Mouse (Mus musculus): ENCODE data around the gene Tnfsf15. TPM values are rescaled to one million over a fixed set of nuclear protein-coding genes. Genes with fewer than 3 reads are reported as not detected.

Gene Tnfsf15
- total RNA-seq, 1 experiment, result 0.49 TPM

DNA sequence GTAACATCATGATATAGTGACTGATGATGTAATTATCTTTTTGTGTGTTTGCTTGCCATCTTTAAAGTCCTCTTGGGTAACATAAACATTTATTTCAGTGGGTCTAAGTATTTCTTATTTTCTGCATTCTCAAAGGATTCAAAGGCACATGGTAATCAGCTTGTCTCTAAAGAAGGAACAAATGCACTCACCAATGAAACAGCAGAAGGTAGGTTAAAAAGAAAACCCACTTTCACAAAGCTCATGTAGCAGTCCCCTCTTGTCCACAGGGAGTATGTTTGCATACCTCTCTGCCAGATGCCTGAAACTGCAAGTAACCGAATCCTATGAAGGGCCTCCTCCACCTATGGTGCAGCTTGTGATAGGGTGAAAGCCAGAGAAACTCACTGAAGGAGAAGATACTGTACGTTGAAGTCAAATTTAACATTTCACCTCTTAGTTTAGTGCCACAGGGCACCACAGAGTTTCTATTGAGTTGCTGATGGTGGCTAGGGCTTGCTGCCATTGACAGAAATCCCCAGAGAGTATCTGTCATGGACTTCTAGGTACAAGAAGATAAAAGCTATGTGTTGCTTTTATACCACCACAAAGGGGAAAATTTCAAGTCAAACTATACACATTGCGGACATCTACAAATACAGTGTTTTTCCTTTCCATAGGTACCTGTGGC, 3.3 kb upstream of the Tnfsf15 start:
- Histone ChIP-seq H3K27ac (ENCODE audit: insufficient read depth, low read depth, low read length, poor library complexity, severe bottlenecking) (no peak overlapping the region), H3K4me3 (ENCODE audit: insufficient read depth in 1 of 2, low read depth in 1 of 2, low read length in 2 of 2, poor library complexity in 1 of 2, severe bottlenecking in 1 of 2) (no peak overlapping the region), H3K9me3 (ENCODE audit: control insufficient read depth, insufficient read depth, low read depth, low read length) (no peaks in the 10 kb centered on the region), H3K4me1 (ENCODE audit: control insufficient read depth in 2 of 2, insufficient read depth in 2 of 2, low read length in 2 of 2, poor library complexity in 1 of 2) (peaks cover 0 to 1% of the 10 kb centered on the region in 2 experiments; a peak in 1 of 4 replicates), H3K36me3 (ENCODE audit: control insufficient read depth, insufficient read depth, low read length, poor library complexity, severe bottlenecking) (no peaks in the 10 kb centered on the region), H3K9ac (ENCODE audit: insufficient read depth, low read depth, low read length, poor library complexity, severe bottlenecking) (no peak overlapping the region)
- no peak for TF ChIP-seq CHD2 (IDR thresholded peaks at IDR 0.05; ENCODE audit: low read depth, low read length)
- no peak for TF ChIP-seq MAFK (IDR thresholded peaks at IDR 0.05; ENCODE audit: insufficient read depth, low read depth, low read length)
- TF ChIP-seq ZC3H11A (IDR thresholded peaks at IDR 0.05; ENCODE audit: borderline replicate concordance, low read depth, low read length), result no peak
- no peak for TF ChIP-seq ZNF384 (IDR thresholded peaks at IDR 0.05; ENCODE audit: low read depth, low read length)
- TF ChIP-seq HCFC1 (IDR thresholded peaks at IDR 0.05; ENCODE audit: borderline replicate concordance, insufficient read depth, low read length), result no peak
- DNase-seq (ENCODE audit: low read depth, low spot score), result no peak
- in situ Hi-C loops (cut with MboI; ENCODE audit: low sequenced_read_pairs in 2 of 2, unreplicated experiment in 2 of 2), result no loop called here

DNA sequence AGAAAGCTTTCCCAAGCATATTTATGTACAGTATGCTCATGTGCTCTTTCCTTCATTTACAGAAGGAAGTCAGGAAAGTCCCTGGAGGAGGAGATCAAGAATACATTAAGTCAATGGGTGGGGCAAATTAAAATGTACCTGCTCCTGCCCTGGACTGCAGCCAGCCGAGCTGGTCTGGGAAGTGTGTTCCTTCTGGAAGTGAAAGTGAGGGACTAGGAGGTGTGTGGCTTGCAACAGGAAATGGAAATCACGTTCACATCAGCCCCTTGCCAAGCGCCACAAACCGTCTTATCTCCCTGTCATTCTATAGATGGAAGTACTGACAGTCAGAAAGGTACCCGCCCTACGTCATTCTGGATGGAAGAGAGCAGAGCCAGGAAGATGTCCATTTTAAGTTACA, 358 bp upstream of the Tnfsf15 start:
- Histone ChIP-seq H3K36me3 (ENCODE audit: control insufficient read depth, insufficient read depth, low read length, poor library complexity, severe bottlenecking) (no peaks in the 10 kb centered on the region), H3K9me3 (ENCODE audit: control insufficient read depth, insufficient read depth, low read depth, low read length) (no peaks in the 10 kb centered on the region), H3K4me3 (ENCODE audit: insufficient read depth in 1 of 2, low read depth in 1 of 2, low read length in 2 of 2, poor library complexity in 1 of 2, severe bottlenecking in 1 of 2) (no peak overlapping the region), H3K4me1 (ENCODE audit: control insufficient read depth in 2 of 2, insufficient read depth in 2 of 2, low read length in 2 of 2, poor library complexity in 1 of 2) (peaks cover 0 to 1% of the 10 kb centered on the region in 2 experiments; a peak in 1 of 4 replicates), H3K27ac (ENCODE audit: insufficient read depth, low read depth, low read length, poor library complexity, severe bottlenecking) (no peak overlapping the region), H3K9ac (ENCODE audit: insufficient read depth, low read depth, low read length, poor library complexity, severe bottlenecking) (no peak overlapping the region)
- no peak for DNase-seq (ENCODE audit: low read depth, low spot score)
- in situ Hi-C loops (cut with MboI; ENCODE audit: low sequenced_read_pairs in 2 of 2, unreplicated experiment in 2 of 2), result no loop called here
- TF ChIP-seq ZC3H11A (IDR thresholded peaks at IDR 0.05; ENCODE audit: borderline replicate concordance, low read depth, low read length) (no peak), HCFC1 (IDR thresholded peaks at IDR 0.05; ENCODE audit: borderline replicate concordance, insufficient read depth, low read length) (no peak), MAFK (IDR thresholded peaks at IDR 0.05; ENCODE audit: insufficient read depth, low read depth, low read length) (no peak), ZNF384 (IDR thresholded peaks at IDR 0.05; ENCODE audit: low read depth, low read length) (no peak), CHD2 (IDR thresholded peaks at IDR 0.05; ENCODE audit: low read depth, low read length) (no peak)

DNA sequence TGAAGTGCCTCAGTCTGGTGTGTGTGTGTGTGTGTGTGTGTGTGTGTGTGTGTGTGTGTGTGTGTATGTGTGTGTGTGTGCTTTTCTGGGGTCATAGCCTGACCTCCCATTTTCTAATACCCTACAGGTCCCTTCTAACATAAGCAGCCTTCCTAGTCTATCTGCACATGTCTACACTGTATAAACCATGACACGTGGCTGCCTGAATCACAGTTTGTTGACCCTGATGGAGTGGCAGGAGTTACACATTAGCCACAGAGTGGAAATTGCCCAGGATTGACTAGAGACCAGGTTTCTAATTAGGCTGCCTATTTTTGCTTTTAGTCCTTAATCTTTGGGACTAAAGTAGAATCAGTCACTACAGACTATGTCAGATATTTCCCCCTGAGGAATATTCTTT, 1.3 kb downstream of the Tnfsf15 start:
- TF ChIP-seq ZNF384 (IDR thresholded peaks at IDR 0.05; ENCODE audit: low read depth, low read length), result no peak
- no peak for TF ChIP-seq MAFK (IDR thresholded peaks at IDR 0.05; ENCODE audit: insufficient read depth, low read depth, low read length)
- no peak for TF ChIP-seq ZC3H11A (IDR thresholded peaks at IDR 0.05; ENCODE audit: borderline replicate concordance, low read depth, low read length)
- no peak for TF ChIP-seq CHD2 (IDR thresholded peaks at IDR 0.05; ENCODE audit: low read depth, low read length)
- TF ChIP-seq HCFC1 (IDR thresholded peaks at IDR 0.05; ENCODE audit: borderline replicate concordance, insufficient read depth, low read length), result no peak
- no peaks in the 10 kb centered on the region for H3K9me3 ChIP-seq (ENCODE audit: control insufficient read depth, insufficient read depth, low read depth, low read length)
- no peak overlapping the region for H3K9ac ChIP-seq (ENCODE audit: insufficient read depth, low read depth, low read length, poor library complexity, severe bottlenecking)
- no peaks in the 10 kb centered on the region for H3K36me3 ChIP-seq (ENCODE audit: control insufficient read depth, insufficient read depth, low read length, poor library complexity, severe bottlenecking)
- no peak for DNase-seq (ENCODE audit: low read depth, low spot score)
- H3K4me3 ChIP-seq (ENCODE audit: insufficient read depth in 1 of 2, low read depth in 1 of 2, low read length in 2 of 2, poor library complexity in 1 of 2, severe bottlenecking in 1 of 2), result no peak overlapping the region
- no peak overlapping the region for H3K27ac ChIP-seq (ENCODE audit: insufficient read depth, low read depth, low read length, poor library complexity, severe bottlenecking)
- in situ Hi-C loops (cut with MboI; ENCODE audit: low sequenced_read_pairs in 2 of 2, unreplicated experiment in 2 of 2), result no loop called here
- H3K4me1 ChIP-seq (ENCODE audit: control insufficient read depth in 2 of 2, insufficient read depth in 2 of 2, low read length in 2 of 2, poor library complexity in 1 of 2), result peaks cover 0 to 1% of the 10 kb centered on the region in 2 experiments; a peak in 1 of 4 replicates

DNA sequence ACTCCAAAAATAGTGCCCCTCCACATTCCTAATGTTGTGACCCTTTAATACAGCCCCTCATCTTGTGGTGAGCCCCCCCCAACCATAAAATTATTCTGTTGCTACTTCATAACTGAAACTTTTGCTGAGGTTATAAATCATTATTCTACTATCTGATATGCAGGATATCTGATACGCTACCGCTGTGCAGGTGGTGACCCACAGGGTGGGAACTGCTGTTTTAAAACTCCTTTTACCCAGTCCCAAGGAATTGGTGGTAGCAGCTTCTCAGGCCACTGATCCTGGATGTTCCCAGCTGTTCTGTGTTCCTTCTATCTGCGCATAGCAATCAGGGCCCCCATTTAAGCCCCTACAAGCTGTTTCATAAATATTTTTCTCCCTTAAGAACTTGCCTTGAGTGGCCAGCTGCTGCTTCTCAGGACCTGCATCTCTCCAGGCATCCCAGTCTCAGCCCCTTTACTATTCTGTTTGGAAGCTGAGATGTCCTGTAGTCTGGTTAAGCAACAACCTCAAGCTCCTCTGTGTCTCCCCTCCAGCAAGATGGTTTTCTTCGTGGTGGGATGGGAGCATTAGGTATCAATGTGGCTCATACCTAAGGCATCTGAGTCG, 2.0 kb downstream of the Tnfsf15 start:
- H3K4me1 ChIP-seq (ENCODE audit: control insufficient read depth in 2 of 2, insufficient read depth in 2 of 2, low read length in 2 of 2, poor library complexity in 1 of 2), result peaks cover 0 to 1% of the 10 kb centered on the region in 2 experiments; a peak in 1 of 4 replicates
- no peaks in the 10 kb centered on the region for H3K9me3 ChIP-seq (ENCODE audit: control insufficient read depth, insufficient read depth, low read depth, low read length)
- in situ Hi-C loops (cut with MboI; ENCODE audit: low sequenced_read_pairs in 2 of 2, unreplicated experiment in 2 of 2), result no loop called here
- no peak overlapping the region for H3K4me3 ChIP-seq (ENCODE audit: insufficient read depth in 1 of 2, low read depth in 1 of 2, low read length in 2 of 2, poor library complexity in 1 of 2, severe bottlenecking in 1 of 2)
- no peak overlapping the region for H3K9ac ChIP-seq (ENCODE audit: insufficient read depth, low read depth, low read length, poor library complexity, severe bottlenecking)
- H3K27ac ChIP-seq (ENCODE audit: insufficient read depth, low read depth, low read length, poor library complexity, severe bottlenecking), result no peak overlapping the region
- H3K36me3 ChIP-seq (ENCODE audit: control insufficient read depth, insufficient read depth, low read length, poor library complexity, severe bottlenecking), result no peaks in the 10 kb centered on the region
- TF ChIP-seq MAFK (IDR thresholded peaks at IDR 0.05; ENCODE audit: insufficient read depth, low read depth, low read length), result no peak
- no peak for TF ChIP-seq ZC3H11A (IDR thresholded peaks at IDR 0.05; ENCODE audit: borderline replicate concordance, low read depth, low read length)
- no peak for TF ChIP-seq CHD2 (IDR thresholded peaks at IDR 0.05; ENCODE audit: low read depth, low read length)
- no peak for TF ChIP-seq ZNF384 (IDR thresholded peaks at IDR 0.05; ENCODE audit: low read depth, low read length)
- TF ChIP-seq HCFC1 (IDR thresholded peaks at IDR 0.05; ENCODE audit: borderline replicate concordance, insufficient read depth, low read length), result no peak
- no peak for DNase-seq (ENCODE audit: low read depth, low spot score)

Data from ES-E14 (cell line).